Mouse (Mus musculus): ENCODE data around the gene Tmed4.
A peak's percentile ranks its signal among the peaks of the same experiment; 100 is the strongest.

DNA sequence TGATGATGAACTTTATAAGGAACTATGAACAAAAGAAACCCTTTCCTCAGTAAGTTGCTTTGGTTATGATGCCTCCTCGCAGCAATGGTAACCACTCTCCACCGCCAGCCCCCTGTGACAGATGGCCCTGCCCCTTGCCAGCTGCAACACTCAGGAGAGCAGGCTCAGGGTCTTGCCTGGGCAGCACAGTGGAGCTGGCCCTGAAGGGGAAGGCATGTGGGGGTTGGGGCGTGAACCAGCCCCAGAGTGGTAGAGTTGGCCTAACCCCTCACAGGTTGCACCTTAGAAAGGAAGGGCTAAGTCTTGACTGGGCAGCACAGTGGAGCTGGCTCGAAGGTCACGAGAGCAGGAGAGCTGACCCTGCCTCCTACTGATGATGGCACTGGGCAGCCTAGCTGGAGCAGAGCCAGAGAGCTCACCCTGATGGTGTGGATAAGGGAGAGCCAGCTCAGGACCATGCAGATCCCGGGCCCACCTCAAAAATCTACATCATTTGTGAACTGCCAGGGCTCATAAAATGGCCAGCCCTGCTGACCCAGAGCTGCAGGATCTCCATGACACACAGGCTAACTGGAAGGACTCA, 18.1 kb downstream of the Tmed4 start:
- TF ChIP-seq POLR2A (IDR thresholded peaks at IDR 0.05; ENCODE audit: control insufficient read depth in 1 of 2, insufficient read depth in 1 of 2, low read depth in 1 of 2, low read length in 2 of 2, poor library complexity in 1 of 2) (peak in 1 of 2 experiments; percentile 38; a peak in 1 of 4 replicates), BHLHE40 (IDR thresholded peaks at IDR 0.05; ENCODE audit: borderline replicate concordance, low read depth, low read length) (no peak), TBP (IDR thresholded peaks at IDR 0.05; ENCODE audit: low read depth, low read length) (no peak), CTCF (IDR thresholded peaks at IDR 0.05 in 2 of 3, conservative IDR thresholded peaks at IDR 0.05 in 1 of 3; ENCODE audit: control insufficient read depth in 1 of 3, insufficient read depth in 1 of 3, low read depth in 2 of 3, low read length in 3 of 3, poor library complexity in 1 of 3, severe bottlenecking in 1 of 3) (no peak), UBTF (IDR thresholded peaks at IDR 0.05; ENCODE audit: borderline replicate concordance, insufficient read depth, low read depth, low read length) (no peak)

Measured in MEL (cell line).